In genomic region chr4:47111885-47112284, GRCm38 (mm10) we compare ENCODE assay signal across 23 mouse cellular contexts. TPM values are rescaled to one million over a fixed set of nuclear protein-coding genes. Genes with fewer than 3 reads are reported as not detected.
DNase-seq lines count a peak whose midpoint lies in the region; ATAC-seq lines count a peak whose summit lies in the region.
"Had no signal": no experiment of that assay in that cellular context is flagged by ENCODE, and none has a peak within 500 bp of the region (broad histone marks: within the 10 kb centered on the region; RNA-seq: fewer than 3 reads in every experiment).

No protein-coding gene starts in this region.

- no peak overlapping the region for H3K4me2 ChIP-seq in midbrain, embryonic 13.5 days (replicated peaks)
- no peak overlapping the region for H3K4me2 ChIP-seq in midbrain, embryonic 15.5 days
- H3K4me2 ChIP-seq: embryonic facial prominence, embryonic 12.5 days; limb, embryonic 13.5 days; liver, embryonic 12.5 days; neural tube, embryonic 13.5 days had no signal

- H3K4me3 ChIP-seq in midbrain, embryonic 13.5 days (replicated peaks), result no peak overlapping the region
- H3K4me3 ChIP-seq in midbrain, embryonic 10.5 days, result no peak overlapping the region
- no peak overlapping the region for H3K4me3 ChIP-seq in midbrain, embryonic 15.5 days
- H3K4me3 ChIP-seq: embryonic facial prominence, embryonic 12.5 days; erythroblast, embryonic 14.5 days; heart, embryonic 12.5 days; hindbrain, embryonic 10.5 days; limb, embryonic 13.5 days; liver, embryonic 12.5 days; megakaryocyte, embryonic 14.5 days; neural tube, embryonic 13.5 days had no signal

- no peaks in the 10 kb centered on the region for H3K27me3 ChIP-seq in midbrain, embryonic 13.5 days
- H3K27me3 ChIP-seq in midbrain, embryonic 10.5 days (ENCODE audit: low read depth, poor library complexity, severe bottlenecking), result no peaks in the 10 kb centered on the region
- H3K27me3 ChIP-seq in midbrain, embryonic 15.5 days (replicated peaks), result no peaks in the 10 kb centered on the region
- H3K27me3 ChIP-seq: embryonic facial prominence, embryonic 12.5 days; limb, embryonic 13.5 days; liver, embryonic 12.5 days; megakaryocyte, embryonic 14.5 days; neural tube, embryonic 13.5 days had no signal

- no peak overlapping the region for H3K9ac ChIP-seq in midbrain, embryonic 13.5 days (replicated peaks)
- H3K9ac ChIP-seq in midbrain, embryonic 15.5 days, result no peak overlapping the region
- H3K9ac ChIP-seq: embryonic facial prominence, embryonic 12.5 days; heart, embryonic 12.5 days; limb, embryonic 13.5 days; liver, embryonic 12.5 days; neural tube, embryonic 13.5 days had no signal

- no peaks in the 10 kb centered on the region for H3K36me3 ChIP-seq in midbrain, embryonic 13.5 days
- H3K36me3 ChIP-seq in midbrain, embryonic 10.5 days, result no peaks in the 10 kb centered on the region
- no peaks in the 10 kb centered on the region for H3K36me3 ChIP-seq in midbrain, embryonic 15.5 days (replicated peaks)
- H3K36me3 ChIP-seq: embryonic facial prominence, embryonic 12.5 days; heart, embryonic 12.5 days; hindbrain, embryonic 10.5 days; limb, embryonic 13.5 days; liver, embryonic 12.5 days; neural tube, embryonic 13.5 days had no signal

- 46% methylated on average over 9 of the region's 9 CpGs for WGBS in midbrain, embryonic 13.5 days
- 50% methylated on average over 9 of the region's 9 CpGs for WGBS in midbrain, embryonic 10.5 days
- 27% methylated on average over 9 of the region's 9 CpGs for WGBS in midbrain, embryonic 15.5 days

- H3K27ac ChIP-seq in midbrain, embryonic 13.5 days, result no peak overlapping the region
- H3K27ac ChIP-seq in midbrain, embryonic 10.5 days (replicated peaks), result no peak overlapping the region; the same call in 1 of the 2 replicates
- peak overlapping the region; percentile 64 for H3K27ac ChIP-seq in midbrain, embryonic 15.5 days
- H3K27ac ChIP-seq: embryonic facial prominence, embryonic 12.5 days; hindbrain, embryonic 10.5 days; limb, embryonic 13.5 days; liver, embryonic 12.5 days; neural tube, embryonic 13.5 days had no signal

- peaks cover 9% of the 10 kb centered on the region; the same call in 1 of the 2 replicates for H3K4me1 ChIP-seq in midbrain, embryonic 13.5 days (replicated peaks)
- H3K4me1 ChIP-seq in midbrain, embryonic 10.5 days, result peaks cover 6% of the 10 kb centered on the region
- peaks cover 16% of the 10 kb centered on the region; the same call in 1 of the 2 replicates for H3K4me1 ChIP-seq in midbrain, embryonic 15.5 days
- H3K4me1 ChIP-seq: embryonic facial prominence, embryonic 12.5 days; limb, embryonic 13.5 days; liver, embryonic 12.5 days; megakaryocyte, embryonic 14.5 days; neural tube, embryonic 13.5 days had no signal

- no peaks in the 10 kb centered on the region for H3K9me3 ChIP-seq in midbrain, embryonic 13.5 days
- H3K9me3 ChIP-seq in midbrain, embryonic 10.5 days (replicated peaks), result no peaks in the 10 kb centered on the region
- no peaks in the 10 kb centered on the region for H3K9me3 ChIP-seq in midbrain, embryonic 15.5 days
- H3K9me3 ChIP-seq: embryonic facial prominence, embryonic 12.5 days; heart, embryonic 12.5 days; hindbrain, embryonic 10.5 days; limb, embryonic 13.5 days; liver, embryonic 12.5 days; neural tube, embryonic 13.5 days had no signal

- 0 out of 2 replicates have a peak, but pooled peaks have one; percentile 3 for ATAC-seq in frontal cortex, adult (ENCODE audit: low TSS enrichment)
- ATAC-seq in midbrain, embryonic 13.5 days, result peak; percentile 85
- ATAC-seq in midbrain, embryonic 15.5 days (replicated peaks), result peak; percentile 83
- ATAC-seq: intestine, postnatal 0 days; liver, embryonic 12.5 days had no signal

- no peak for DNase-seq in frontal cortex, adult 2 months (ENCODE audit: extremely low spot score in 1 of 2, low spot score in 1 of 2)
- no peak for DNase-seq in midbrain, embryonic 10.5 days (ENCODE audit: low spot score)
- DNase-seq in brain, adult 2 months (ENCODE audit: low read depth, low spot score), result peak; percentile 16
- DNase-seq in ovary, postnatal 14 days (ENCODE audit: low spot score), result no peak
- DNase-seq in heart, adult 9 months (ENCODE audit: low spot score in 2 of 2), result no peak
- DNase-seq: adrenal gland, postnatal 14 days; cerebellum, adult 9-10 months; gastrocnemius, postnatal 14 days; heart, postnatal 10 days; lung, adult 2 months; thymus, postnatal 14 days had no signal

RNA-seq across cellular contexts. Expression of gene Galnt12, which starts 20.2 kb away (rescaled TPM):
- 1.9 and 2.1 TPM in 2 replicates for polyA plus RNA-seq in frontal cortex, adult 2 months (2012; rRNA removed)
- 2.7 and 5.6 TPM in 2 replicates for polyA plus RNA-seq in midbrain, embryonic 13.5 days (2015; fragmentation: Nextera tagmentation; extraction: Ambion mirVana)
- polyA plus RNA-seq in midbrain, embryonic 10.5 days (2016; fragmentation: Nextera tagmentation; extraction: Ambion mirVana), result 6.5 and 7.8 TPM in 2 replicates
- 1.8 and 2.9 TPM in 2 replicates for polyA plus RNA-seq in midbrain, embryonic 15.5 days (2015; fragmentation: Nextera tagmentation; extraction: Ambion mirVana)
- polyA plus RNA-seq: erythroblast, embryonic 14.5 days had no signal

RNA-seq across cellular contexts. Expression of gene Anks6, which starts 54.7 kb away (rescaled TPM):
- polyA plus RNA-seq in frontal cortex, adult 2 months (2012; rRNA removed), result 14.7 and 15.5 TPM in 2 replicates
- polyA plus RNA-seq in midbrain, embryonic 13.5 days (2015; fragmentation: Nextera tagmentation; extraction: Ambion mirVana), result 3.9 and 4.4 TPM in 2 replicates
- polyA plus RNA-seq in midbrain, embryonic 10.5 days (2016; fragmentation: Nextera tagmentation; extraction: Ambion mirVana), result 2.9 and 3.3 TPM in 2 replicates
- 5.2 and 5.3 TPM in 2 replicates for polyA plus RNA-seq in midbrain, embryonic 15.5 days (2015; fragmentation: Nextera tagmentation; extraction: Ambion mirVana)
- polyA plus RNA-seq: erythroblast, embryonic 14.5 days had no signal

Comparison
In these comparisons a context has a peak if more than half of its experiments do, and no peak if none do; other contexts are left out.
1. ATAC-seq: peak in every context shown above with its lines; median percentile 85 in midbrain, embryonic 13.5 days; 83 in midbrain, embryonic 15.5 days; 3 in frontal cortex, adult.